Mouse (Mus musculus): ENCODE measurements at regions not wholly inside any gene's neighbourhood (a gene's known extent, or its start where the extent isn't known, plus 50 kb on each side); places are given as distances from the start of the nearest gene placed in this dataset.

DNA sequence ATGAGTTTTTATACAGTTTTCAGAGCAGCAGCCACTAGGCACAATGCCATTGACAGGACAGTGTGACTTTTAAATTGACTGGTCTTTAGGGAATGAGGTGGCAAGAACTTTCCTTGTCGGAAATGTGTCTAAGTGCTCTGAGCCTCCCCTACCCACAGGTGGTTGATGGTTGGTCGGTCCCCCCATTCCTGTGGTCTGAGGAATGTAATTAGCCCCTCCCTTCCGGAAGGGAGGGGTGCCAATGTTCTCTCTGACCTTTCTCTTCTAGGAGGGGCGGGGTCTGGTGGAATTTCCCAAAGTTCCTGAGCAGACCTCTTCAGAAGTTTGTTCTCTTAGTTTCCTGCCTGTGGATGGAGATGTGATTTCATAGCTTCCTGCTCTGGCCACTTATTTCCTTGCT, 62.7 kb upstream of the Tnr start:
- no peak for DNase-seq (ENCODE audit: low read depth, low spot score)
- in situ Hi-C loops (cut with MboI; ENCODE audit: low sequenced_read_pairs in 2 of 2, unreplicated experiment in 2 of 2), result no loop called here
- TF ChIP-seq MAFK (IDR thresholded peaks at IDR 0.05; ENCODE audit: insufficient read depth, low read depth, low read length) (no peak), CHD2 (IDR thresholded peaks at IDR 0.05; ENCODE audit: low read depth, low read length) (no peak), ZNF384 (IDR thresholded peaks at IDR 0.05; ENCODE audit: low read depth, low read length) (no peak)
- Histone ChIP-seq H3K4me3 (ENCODE audit: insufficient read depth in 1 of 2, low read depth in 1 of 2, low read length in 2 of 2, poor library complexity in 1 of 2, severe bottlenecking in 1 of 2) (no peak overlapping the region), H3K27ac (ENCODE audit: insufficient read depth, low read depth, low read length, poor library complexity, severe bottlenecking) (no peak overlapping the region), H3K4me1 (ENCODE audit: control insufficient read depth in 2 of 2, insufficient read depth in 2 of 2, low read length in 2 of 2, poor library complexity in 1 of 2) (no peaks in the 10 kb centered on the region), H3K9me3 (ENCODE audit: control insufficient read depth, insufficient read depth, low read depth, low read length) (no peaks in the 10 kb centered on the region), H3K36me3 (ENCODE audit: control insufficient read depth, insufficient read depth, low read length, poor library complexity, severe bottlenecking) (no peaks in the 10 kb centered on the region), H3K9ac (ENCODE audit: insufficient read depth, low read depth, low read length, poor library complexity, severe bottlenecking) (no peak overlapping the region)

DNA sequence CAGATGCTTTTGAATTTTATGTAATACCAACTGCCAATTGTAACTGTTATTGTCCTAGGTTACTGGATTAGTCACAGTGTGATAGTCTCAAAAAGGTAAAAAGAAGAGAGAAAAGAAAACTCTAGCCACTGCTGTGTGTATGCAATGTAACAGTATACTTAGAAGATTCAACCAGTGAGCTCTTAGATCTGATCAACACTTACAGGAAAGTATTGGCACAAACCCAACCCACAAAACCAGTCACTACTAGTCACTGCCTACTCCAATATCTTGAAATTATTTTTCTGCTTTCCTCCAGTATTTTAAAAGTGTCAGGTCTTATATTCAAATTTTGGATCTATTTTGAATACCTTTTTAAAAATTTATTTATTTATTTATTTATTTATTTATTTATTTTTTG, 52.6 kb upstream of the Tnr start:
- in situ Hi-C loops (cut with MboI; ENCODE audit: low sequenced_read_pairs in 2 of 2, unreplicated experiment in 2 of 2), result no loop called here
- Histone ChIP-seq H3K4me1 (ENCODE audit: control insufficient read depth in 2 of 2, insufficient read depth in 2 of 2, low read length in 2 of 2, poor library complexity in 1 of 2) (no peaks in the 10 kb centered on the region), H3K9ac (ENCODE audit: insufficient read depth, low read depth, low read length, poor library complexity, severe bottlenecking) (no peak overlapping the region), H3K27ac (ENCODE audit: insufficient read depth, low read depth, low read length, poor library complexity, severe bottlenecking) (no peak overlapping the region), H3K9me3 (ENCODE audit: control insufficient read depth, insufficient read depth, low read depth, low read length) (no peaks in the 10 kb centered on the region), H3K4me3 (ENCODE audit: insufficient read depth in 1 of 2, low read depth in 1 of 2, low read length in 2 of 2, poor library complexity in 1 of 2, severe bottlenecking in 1 of 2) (no peak overlapping the region), H3K36me3 (ENCODE audit: control insufficient read depth, insufficient read depth, low read length, poor library complexity, severe bottlenecking) (no peaks in the 10 kb centered on the region)
- DNase-seq (ENCODE audit: low read depth, low spot score), result no peak
- TF ChIP-seq CHD2 (IDR thresholded peaks at IDR 0.05; ENCODE audit: low read depth, low read length) (no peak), MAFK (IDR thresholded peaks at IDR 0.05; ENCODE audit: insufficient read depth, low read depth, low read length) (no peak), HCFC1 (IDR thresholded peaks at IDR 0.05; ENCODE audit: borderline replicate concordance, insufficient read depth, low read length) (no peak), ZC3H11A (IDR thresholded peaks at IDR 0.05; ENCODE audit: borderline replicate concordance, low read depth, low read length) (no peak), ZNF384 (IDR thresholded peaks at IDR 0.05; ENCODE audit: low read depth, low read length) (no peak)
